Mouse (Mus musculus): ENCODE results near the gene Vmn1r178. TPM values are rescaled to one million over a fixed set of nuclear protein-coding genes. Genes with fewer than 3 reads are reported as not detected.
"Not testable (repeated sequence)": the region's sequence is repeated elsewhere in the genome, so short reads cannot be mapped to it uniquely, and the experiment has no call there.

Vmn1r178 gene
- polyA plus RNA-seq (2014; fragmentation: Nextera tagmentation; extraction: Ambion mirVana): not detected in 2 replicates

DNA sequence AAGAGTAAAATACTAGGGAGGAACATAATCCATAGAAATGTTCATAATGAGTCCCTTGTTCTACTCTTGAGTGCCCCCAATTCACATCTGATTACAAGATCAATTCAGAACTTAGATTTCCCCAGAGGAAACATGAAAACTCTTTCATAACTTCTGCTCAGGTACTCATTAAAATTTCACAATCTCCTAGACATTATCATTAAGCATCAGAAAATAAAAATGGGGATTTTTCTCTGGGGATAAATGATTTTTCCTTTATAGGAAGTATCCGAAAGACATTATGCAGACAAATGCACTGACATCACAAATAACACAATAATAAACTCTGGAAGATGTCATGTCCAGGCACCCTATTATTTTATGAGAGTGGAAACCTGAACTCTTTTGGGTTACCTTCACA is at the start of gene Vmn1r178:
Gene Vmn1r178, plus strand, starts transcription at position 301 of the 400 bp plus-strand sequence.
- no peak for TF ChIP-seq CTCF (IDR thresholded peaks at IDR 0.05; ENCODE audit: low read depth)
- H3K4me3 ChIP-seq (ENCODE audit: low read depth, low read length): no peak within 1 kb of the TSS
- no peaks in the 10 kb centered on the region for H3K4me1 ChIP-seq (ENCODE audit: insufficient read depth)
- no peak within 1 kb of the TSS for H3K9ac ChIP-seq
- H3K4me2 ChIP-seq: no peak within 1 kb of the TSS
- WGBS: 83% methylated on average over 1 of the region's 1 CpGs
- H3K36me3 ChIP-seq (ENCODE audit: insufficient read depth): no peaks in the 10 kb centered on the region
- H3K9me3 ChIP-seq (ENCODE audit: low read depth, low read length): no peaks in the 10 kb centered on the region; the same call in 1 of the 2 replicates
- DNase-seq (no peak), ATAC-seq (ENCODE audit: insufficient read depth) (no peak)
- H3K27ac ChIP-seq (ENCODE audit: low read depth): no peak within 1 kb of the TSS
- H3K27me3 ChIP-seq (ENCODE audit: insufficient read depth, low read length): no peaks in the 10 kb centered on the region

GRCm38 (mm10) chr7:23866349-23866748 is 25.5 kb upstream of the Vmn1r178 start, which contains the start of gene Vmn1r177:
TSS of gene Vmn1r177 (minus strand) at chr7:23866449.
- H3K4me1 ChIP-seq (ENCODE audit: insufficient read depth); H3K27ac ChIP-seq (ENCODE audit: low read depth); DNase-seq; H3K9ac ChIP-seq; H3K36me3 ChIP-seq (ENCODE audit: insufficient read depth); H3K27me3 ChIP-seq (ENCODE audit: insufficient read depth, low read length); H3K4me3 ChIP-seq (ENCODE audit: low read depth, low read length); H3K9me3 ChIP-seq (ENCODE audit: low read depth, low read length); ATAC-seq (ENCODE audit: insufficient read depth); H3K4me2 ChIP-seq: not testable (repeated sequence)
- WGBS: 7% methylated on average over 1 of the region's 1 CpGs

DNA sequence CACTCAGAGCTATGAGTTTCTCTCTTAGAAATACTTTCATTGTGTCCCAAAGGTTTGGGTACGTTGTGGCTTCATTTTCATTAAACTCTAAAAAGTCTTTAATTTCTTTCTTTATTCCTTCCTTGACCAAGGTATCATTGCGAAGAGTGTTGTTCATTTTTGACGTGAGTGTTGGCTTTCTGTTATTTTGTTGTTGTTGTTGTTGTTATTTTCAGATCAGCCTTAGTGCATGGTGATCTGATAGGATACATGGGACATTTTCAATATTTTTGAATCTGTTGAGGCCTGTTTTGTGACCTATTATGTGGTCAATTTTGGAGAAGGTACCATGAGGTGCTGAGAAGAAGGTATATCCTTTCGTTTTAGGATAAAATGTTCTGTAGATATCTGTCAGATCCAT is 14.9 kb upstream of the Vmn1r178 start:
- not testable (repeated sequence) for H3K4me3 ChIP-seq (ENCODE audit: low read depth, low read length); H3K9me3 ChIP-seq (ENCODE audit: low read depth, low read length); ATAC-seq (ENCODE audit: insufficient read depth); H3K4me1 ChIP-seq (ENCODE audit: insufficient read depth); H3K9ac ChIP-seq; DNase-seq; H3K36me3 ChIP-seq (ENCODE audit: insufficient read depth); H3K27me3 ChIP-seq (ENCODE audit: insufficient read depth, low read length); H3K27ac ChIP-seq (ENCODE audit: low read depth); H3K4me2 ChIP-seq
- 57% methylated on average over 3 of the region's 4 CpGs for WGBS

DNA sequence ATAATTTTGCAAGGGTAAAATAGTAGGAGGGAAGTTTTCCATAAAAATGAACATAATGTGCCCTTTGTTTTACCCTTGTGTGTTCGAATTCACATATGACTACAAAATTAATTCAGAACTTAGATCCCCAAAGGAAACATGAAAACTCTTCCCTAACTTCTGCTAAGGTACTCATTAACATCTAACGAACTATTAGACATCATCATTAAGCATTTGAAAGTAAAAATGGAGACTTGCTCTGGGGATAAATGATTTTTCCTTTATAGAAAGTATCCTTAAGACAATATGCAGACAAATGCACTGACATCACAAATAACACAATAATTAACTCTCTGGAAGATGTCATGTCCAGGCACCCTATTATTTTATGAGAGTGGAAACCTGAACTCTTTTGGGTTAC is 34.9 kb downstream of the Vmn1r178 start, which contains the start of gene Vmn1r179:
Gene Vmn1r179, plus strand, starts transcription at position 301 of the 400 bp plus-strand sequence.
- H3K9me3 ChIP-seq (ENCODE audit: low read depth, low read length): no peaks in the 10 kb centered on the region
- no peak within 1 kb of the TSS for H3K9ac ChIP-seq
- no peak within 1 kb of the TSS for H3K4me3 ChIP-seq (ENCODE audit: low read depth, low read length)
- H3K4me1 ChIP-seq (ENCODE audit: insufficient read depth): no peaks in the 10 kb centered on the region
- no peaks in the 10 kb centered on the region for H3K36me3 ChIP-seq (ENCODE audit: insufficient read depth)
- WGBS: 43% methylated on average over 2 of the region's 2 CpGs
- ATAC-seq (ENCODE audit: insufficient read depth): no peak
- no peak for TF ChIP-seq CTCF (IDR thresholded peaks at IDR 0.05; ENCODE audit: low read depth)
- H3K27me3 ChIP-seq (ENCODE audit: insufficient read depth, low read length): no peaks in the 10 kb centered on the region
- no peak within 1 kb of the TSS for H3K4me2 ChIP-seq
- no peak within 1 kb of the TSS for H3K27ac ChIP-seq (ENCODE audit: low read depth)
- DNase-seq: no peak

Other genes with a start within 250 kb of the Vmn1r178 start
- not detected in 2 replicates for gene Vmn1r172, start 233.7 kb upstream of the Vmn1r178 start, polyA plus RNA-seq (2014; fragmentation: Nextera tagmentation; extraction: Ambion mirVana)
- not detected in 2 replicates for gene Vmn1r173, start 191.3 kb upstream of the Vmn1r178 start, polyA plus RNA-seq (2014; fragmentation: Nextera tagmentation; extraction: Ambion mirVana)
- not detected in 2 replicates for gene Vmn1r174, start 139.7 kb upstream of the Vmn1r178 start, polyA plus RNA-seq (2014; fragmentation: Nextera tagmentation; extraction: Ambion mirVana)
- not detected in 2 replicates for gene Vmn1r175, start 81.4 kb upstream of the Vmn1r178 start, polyA plus RNA-seq (2014; fragmentation: Nextera tagmentation; extraction: Ambion mirVana)
- gene Vmn1r176, start 54.6 kb upstream of the Vmn1r178 start, polyA plus RNA-seq (2014; fragmentation: Nextera tagmentation; extraction: Ambion mirVana): not detected in 2 replicates
- gene Vmn1r177, start 25.6 kb upstream of the Vmn1r178 start, polyA plus RNA-seq (2014; fragmentation: Nextera tagmentation; extraction: Ambion mirVana): not detected in 2 replicates
- gene Vmn1r179, start 35.0 kb downstream of the Vmn1r178 start, polyA plus RNA-seq (2014; fragmentation: Nextera tagmentation; extraction: Ambion mirVana): not detected in 2 replicates
- not detected in 2 replicates for gene Vmn1r180, start 58.6 kb downstream of the Vmn1r178 start, polyA plus RNA-seq (2014; fragmentation: Nextera tagmentation; extraction: Ambion mirVana)
- not detected in 2 replicates for gene Vmn1r181, start 82.6 kb downstream of the Vmn1r178 start, polyA plus RNA-seq (2014; fragmentation: Nextera tagmentation; extraction: Ambion mirVana)
- gene V1rd19, start 109.7 kb downstream of the Vmn1r178 start, polyA plus RNA-seq (2014; fragmentation: Nextera tagmentation; extraction: Ambion mirVana): not detected in 2 replicates
- not detected in 2 replicates for gene Vmn1r183, start 161.2 kb downstream of the Vmn1r178 start, polyA plus RNA-seq (2014; fragmentation: Nextera tagmentation; extraction: Ambion mirVana)
- gene Zfp180, start 189.9 kb downstream of the Vmn1r178 start, polyA plus RNA-seq (2014; fragmentation: Nextera tagmentation; extraction: Ambion mirVana): 22.8 and 27.2 TPM in 2 replicates
- gene Zfp112, start 220.3 kb downstream of the Vmn1r178 start, polyA plus RNA-seq (2014; fragmentation: Nextera tagmentation; extraction: Ambion mirVana): 3.9 and 4.5 TPM in 2 replicates
- 16.6 TPM in 2 replicates for gene Zfp235, start 242.2 kb downstream of the Vmn1r178 start, polyA plus RNA-seq (2014; fragmentation: Nextera tagmentation; extraction: Ambion mirVana)